Mouse (Mus musculus) embryonic facial prominence, embryonic 12.5 days (tissue): ENCODE data around the gene Arid1b. TPM values are rescaled to one million over a fixed set of nuclear protein-coding genes. Genes with fewer than 3 reads are reported as not detected.

ENCODE experiments used
- ATAC-seq: fragments of 200-750 bp; cut with Nextera tagmentation; 2 replicates; pipeline ENCODE4 v1.8.0; 2017; ENCODE audit not compliant: insufficient number of reproducible peaks, insufficient read depth, low FRiP score, low TSS enrichment
- H3K27ac ChIP-seq: fragments of 300-500 bp; sonication (generic); 2 replicates; pipeline ENCODE4 v1.5.1; 2016; ENCODE audit warnings: mild to moderate bottlenecking
- H3K27me3 ChIP-seq: fragments of 300-500 bp; sonication (generic); 2 replicates; pipeline ENCODE4 v1.6.1; 2016; ENCODE audit warnings: mild to moderate bottlenecking, moderate library complexity
- H3K36me3 ChIP-seq: fragments of 300-500 bp; sonication (generic); 2 replicates; pipeline ENCODE4 v1.6.1; 2016; ENCODE audit warnings: mild to moderate bottlenecking
- H3K4me1 ChIP-seq: fragments of 300-500 bp; sonication (generic); 2 replicates; pipeline ENCODE4 v1.6.1; 2016
- H3K4me2 ChIP-seq: fragments of 300-500 bp; sonication (generic); replicated peaks from 2 replicates; pipeline ENCODE4 v1.6.1; 2016; ENCODE audit warnings: mild to moderate bottlenecking, moderate library complexity
- H3K4me3 ChIP-seq: fragments of 300-500 bp; sonication (generic); 2 replicates; pipeline ENCODE4 v1.5.1; 2016; ENCODE audit warnings: mild to moderate bottlenecking
- H3K9ac ChIP-seq: fragments of 300-500 bp; sonication (generic); 2 replicates; pipeline ENCODE4 v1.6.1; 2016; ENCODE audit warnings: mild to moderate bottlenecking, moderate library complexity
- H3K9me3 ChIP-seq: fragments of 300-500 bp; sonication (generic); 2 replicates; pipeline ENCODE4 v1.6.1; 2016; ENCODE audit warnings: mild to moderate bottlenecking, moderate library complexity
- WGBS: fragments of 180-500 bp; shearing (Covaris S2); methylation state at CpG from one replicate; pipeline ENCODE4 v1.1.7; 2016; 5-methylcytosine and 5-hydroxymethylcytosine counted together
- polyA plus RNA-seq: library from polyadenylated mRNA; unstranded; fragments of >200 nt; fragmentation: Nextera tagmentation; extraction: Ambion mirVana; gene quantifications from 2 replicates; pipeline ENCODE4 v1.2.1, GENCODE M21; 2016

Arid1b gene
- polyA plus RNA-seq, 1 experiment from 2014 or later: 18.5 TPM

DNA sequence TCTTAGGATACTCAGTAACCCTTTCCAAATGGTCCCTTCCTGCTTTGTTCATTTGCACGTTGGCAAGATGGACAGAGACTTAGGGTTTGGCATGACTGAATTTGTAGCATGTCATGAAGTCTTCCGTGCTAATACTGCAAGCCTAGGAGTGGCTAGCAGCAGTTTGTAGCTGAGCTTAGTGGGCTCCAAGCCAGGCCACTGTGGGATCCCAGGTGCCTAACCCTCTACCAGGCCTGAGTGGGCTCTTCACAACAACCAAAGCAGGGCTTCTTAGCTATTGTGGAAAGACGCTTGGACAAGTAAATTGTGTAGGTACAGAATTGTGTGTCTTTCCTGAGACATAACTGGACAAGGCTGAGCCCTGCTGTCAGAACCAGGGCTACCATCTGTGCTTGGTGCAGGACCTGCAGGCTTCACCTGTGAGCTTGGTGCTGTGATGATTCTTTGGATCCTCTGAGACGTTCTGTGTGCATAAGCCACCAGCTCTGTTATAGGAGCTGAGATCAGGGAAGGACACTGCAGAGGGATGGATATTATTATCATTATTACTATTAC lies 286.4 kb downstream of the Arid1b start:
- Histone ChIP-seq H3K36me3 (peaks cover 16% of the 10 kb centered on the region; the same call in 1 of the 2 replicates), H3K9ac (no peak overlapping the region), H3K4me1 (peaks cover under 1% of the 10 kb centered on the region; the same call in 1 of the 2 replicates), H3K27me3 (no peaks in the 10 kb centered on the region), H3K4me3 (no peak overlapping the region), H3K9me3 (no peaks in the 10 kb centered on the region), H3K4me2 (no peak overlapping the region), H3K27ac (no peak overlapping the region)
- WGBS: 85% methylated on average over 4 of the region's 4 CpGs
- no peak for ATAC-seq

DNA sequence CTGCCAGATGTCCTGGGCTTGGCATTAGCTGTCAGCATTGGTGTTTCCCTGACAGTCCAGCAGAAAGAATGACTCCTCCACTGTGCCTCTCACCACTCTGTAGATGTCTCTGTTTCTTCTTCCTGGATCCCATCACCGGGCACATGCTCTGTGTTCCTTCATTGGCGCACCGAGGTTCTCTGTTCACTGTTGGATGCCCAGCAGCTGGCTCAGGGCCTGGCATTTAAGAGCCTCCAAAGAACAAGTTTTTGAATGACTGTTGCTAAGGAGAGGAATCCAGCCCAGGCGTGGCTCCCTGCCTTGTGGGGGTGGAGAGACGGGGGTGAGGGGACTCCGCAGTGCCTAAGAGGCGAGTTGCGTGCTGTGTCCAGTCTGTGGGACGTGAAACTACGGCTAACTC lies 290.7 kb downstream of the Arid1b start:
- Histone ChIP-seq H3K4me2 (no peak overlapping the region), H3K9ac (no peak overlapping the region), H3K4me1 (peaks cover 18% of the 10 kb centered on the region), H3K27ac (no peak overlapping the region), H3K4me3 (no peak overlapping the region), H3K27me3 (no peaks in the 10 kb centered on the region), H3K9me3 (no peaks in the 10 kb centered on the region), H3K36me3 (peaks cover 12% of the 10 kb centered on the region)
- ATAC-seq: no peak
- 86% methylated on average over 10 of the region's 10 CpGs for WGBS

DNA sequence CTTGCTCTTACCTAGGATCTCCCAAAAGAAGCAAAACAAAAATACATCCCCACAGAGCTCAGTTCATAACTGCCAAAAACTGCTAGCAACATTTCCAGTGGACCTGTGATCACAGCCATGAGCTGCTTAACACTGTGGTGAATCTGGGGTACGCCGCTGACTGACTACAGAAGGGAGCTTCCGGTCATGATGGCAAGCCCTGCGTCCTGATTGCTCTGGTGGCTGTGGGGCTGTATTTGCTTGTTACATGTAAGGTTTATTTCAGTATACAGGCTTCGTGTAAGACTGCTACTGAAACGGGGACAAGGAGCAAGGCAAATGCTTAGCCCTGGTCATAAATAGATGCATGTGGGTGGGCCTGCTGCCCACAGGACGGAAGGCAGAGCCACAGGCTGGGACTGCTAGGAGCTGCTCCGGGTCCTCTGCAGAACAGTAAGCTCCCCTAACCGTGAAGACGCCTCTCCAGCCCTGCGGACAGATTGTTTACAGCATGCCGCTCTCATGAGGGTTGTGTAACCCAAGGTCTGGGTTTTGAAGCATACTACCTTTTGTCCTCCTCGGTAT lies 291.8 kb downstream of the Arid1b start:
- no peak overlapping the region for H3K4me2 ChIP-seq
- peaks cover 18% of the 10 kb centered on the region for H3K4me1 ChIP-seq
- H3K36me3 ChIP-seq: peaks cover 19% of the 10 kb centered on the region
- no peaks in the 10 kb centered on the region for H3K9me3 ChIP-seq
- 0 out of 2 replicates have a peak, but pooled peaks have one; percentile 28 for ATAC-seq
- H3K27ac ChIP-seq: no peak overlapping the region; the same call in 1 of the 2 replicates
- H3K4me3 ChIP-seq: no peak overlapping the region
- 74% methylated on average over 13 of the region's 13 CpGs for WGBS
- no peaks in the 10 kb centered on the region for H3K27me3 ChIP-seq
- no peak overlapping the region for H3K9ac ChIP-seq

DNA sequence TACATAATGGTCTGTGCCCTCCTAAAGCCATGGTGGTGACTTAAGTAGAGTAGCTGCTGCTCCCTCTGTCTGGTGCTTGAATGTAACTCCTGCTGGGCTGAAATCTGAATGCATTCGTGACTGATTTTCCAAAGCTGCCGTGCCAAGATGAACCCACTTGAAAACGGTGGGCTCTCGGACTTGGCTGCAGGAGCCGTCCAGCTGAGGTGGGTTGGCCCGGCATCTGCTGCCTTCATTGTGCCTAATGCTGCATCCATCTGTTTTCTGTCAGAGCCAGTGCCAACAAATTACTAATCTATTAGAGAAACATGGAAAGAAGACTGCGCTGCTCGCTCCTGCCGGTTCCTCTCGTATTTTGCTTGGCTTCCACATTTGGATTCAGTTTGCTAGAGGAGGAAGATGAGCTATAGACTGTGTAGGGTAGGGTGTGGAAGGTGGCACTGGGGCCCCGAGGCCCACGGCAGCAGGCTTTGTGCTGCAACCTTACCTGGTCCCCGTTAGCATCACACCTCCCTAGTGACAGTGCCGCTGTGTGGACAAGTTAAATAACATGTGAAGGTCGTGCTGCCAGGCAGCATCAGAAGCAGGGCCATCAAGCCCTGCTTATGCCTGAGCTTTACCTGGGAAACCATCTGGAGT lies 292.6 kb downstream of the Arid1b start:
- Histone ChIP-seq H3K9me3 (no peaks in the 10 kb centered on the region), H3K27ac (no peak overlapping the region), H3K36me3 (peaks cover 26% of the 10 kb centered on the region), H3K9ac (no peak overlapping the region), H3K27me3 (no peaks in the 10 kb centered on the region), H3K4me2 (no peak overlapping the region), H3K4me3 (no peak overlapping the region), H3K4me1 (peaks cover 18% of the 10 kb centered on the region)
- 63% methylated on average over 15 of the region's 15 CpGs for WGBS
- no peak for ATAC-seq

DNA sequence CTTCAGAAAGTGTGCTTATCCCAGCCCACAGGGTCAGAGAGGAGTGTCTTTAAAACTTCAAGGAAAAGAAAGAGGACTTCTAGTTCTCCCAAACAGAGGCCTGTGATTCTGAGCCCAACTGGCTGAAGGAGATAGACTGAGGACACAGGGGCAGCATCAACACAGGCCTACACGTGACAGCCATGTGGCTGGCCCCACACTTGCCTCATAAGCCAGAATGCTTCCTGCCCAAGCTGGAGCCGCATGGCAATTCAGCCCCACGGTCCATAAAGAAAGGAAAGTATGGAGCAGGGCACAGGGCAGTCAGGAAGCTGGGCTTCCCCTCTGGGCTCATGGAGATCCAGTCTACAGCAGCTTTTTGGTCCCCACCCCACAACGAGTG lies 293.1 kb downstream of the Arid1b start:
- ATAC-seq: no peak
- Histone ChIP-seq H3K27me3 (no peaks in the 10 kb centered on the region), H3K9me3 (no peaks in the 10 kb centered on the region), H3K27ac (peak overlapping the region; percentile 46; the same call in 1 of the 2 replicates), H3K4me3 (no peak overlapping the region), H3K4me2 (no peak overlapping the region), H3K9ac (no peak overlapping the region), H3K36me3 (peaks cover 23% of the 10 kb centered on the region), H3K4me1 (peaks cover 18% of the 10 kb centered on the region)
- 62% methylated on average over 4 of the region's 4 CpGs for WGBS

DNA sequence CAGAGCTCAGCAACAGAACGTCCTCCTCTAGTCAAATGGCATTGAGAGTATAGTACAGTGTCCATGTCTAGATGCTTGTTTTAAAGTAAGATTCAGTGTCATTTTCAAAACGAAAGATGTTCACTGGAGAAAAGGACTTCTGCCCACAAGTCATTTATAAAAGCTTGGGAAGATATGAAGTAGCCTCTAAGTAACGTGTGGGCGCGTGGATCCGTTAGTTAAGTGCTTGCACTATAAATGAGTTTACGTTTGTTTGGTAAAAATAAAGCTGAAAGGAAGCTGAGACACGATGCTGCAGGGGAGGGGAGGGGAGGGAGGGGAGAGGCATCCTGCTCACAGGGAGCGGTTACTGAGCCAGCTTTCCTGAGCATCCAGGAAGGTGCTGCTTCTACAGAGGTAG lies 293.5 kb downstream of the Arid1b start:
- no peak overlapping the region for H3K4me2 ChIP-seq
- no peak overlapping the region for H3K9ac ChIP-seq
- peak overlapping the region; percentile 46; the same call in 1 of the 2 replicates for H3K27ac ChIP-seq
- H3K4me1 ChIP-seq: peaks cover 18% of the 10 kb centered on the region
- no peak overlapping the region for H3K4me3 ChIP-seq
- 75% methylated on average over 9 of the region's 9 CpGs for WGBS
- no peaks in the 10 kb centered on the region for H3K9me3 ChIP-seq
- no peak for ATAC-seq
- H3K36me3 ChIP-seq: peaks cover 23% of the 10 kb centered on the region
- no peaks in the 10 kb centered on the region for H3K27me3 ChIP-seq

GRCm38 (mm10) chr17:5293653-5294584 lies 299.8 kb downstream of the Arid1b start:
- peaks cover 27% of the 10 kb centered on the region for H3K36me3 ChIP-seq
- no peak overlapping the region for H3K27ac ChIP-seq
- H3K9me3 ChIP-seq: no peaks in the 10 kb centered on the region
- no peaks in the 10 kb centered on the region for H3K27me3 ChIP-seq
- no peak overlapping the region for H3K4me2 ChIP-seq
- no peak overlapping the region for H3K9ac ChIP-seq
- 72% methylated on average over 9 of the region's 9 CpGs for WGBS
- no peak overlapping the region for H3K4me3 ChIP-seq
- ATAC-seq: no peak
- no peaks in the 10 kb centered on the region for H3K4me1 ChIP-seq

DNA sequence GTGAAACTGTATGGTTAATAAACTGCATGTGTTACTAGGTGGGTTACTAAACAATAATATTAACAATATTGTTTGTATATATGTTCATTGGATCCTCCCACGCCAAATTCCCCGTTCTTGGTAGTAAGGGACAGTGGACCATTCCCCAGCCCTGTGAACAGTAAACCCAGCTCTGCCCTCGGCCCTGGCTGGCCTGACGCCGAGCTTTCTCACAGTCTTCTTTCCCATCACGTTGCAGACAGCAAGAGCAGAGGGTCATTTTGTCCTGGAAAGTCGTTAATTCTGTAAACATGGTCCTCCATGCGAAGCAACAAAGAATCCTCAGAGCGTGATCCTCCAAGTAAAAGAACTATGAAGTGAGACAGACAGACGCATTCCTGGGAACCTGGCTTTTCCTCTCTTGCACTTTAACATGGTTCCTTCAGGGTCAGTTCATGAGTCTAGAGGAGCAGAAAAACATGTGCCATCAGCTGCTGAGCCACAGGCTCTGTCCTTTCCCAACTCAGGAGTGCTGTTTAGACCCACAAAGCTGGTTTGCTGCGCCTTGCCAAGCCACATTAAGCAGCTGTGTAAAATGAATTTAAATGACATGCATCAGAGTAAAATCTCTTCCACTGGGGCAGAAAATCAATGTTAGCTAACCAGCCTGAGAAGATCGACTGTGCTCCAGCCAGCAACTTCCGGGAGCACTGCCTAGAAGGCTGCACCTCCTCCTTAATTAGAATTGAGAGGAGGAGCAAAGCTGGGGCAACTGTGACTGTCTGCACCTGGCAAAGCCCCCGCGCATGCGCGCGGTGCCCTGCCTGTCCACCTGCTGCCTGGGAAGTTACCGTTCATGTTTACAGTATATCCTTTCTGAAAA lies 301.2 kb downstream of the Arid1b start:
- Histone ChIP-seq H3K27ac (no peak overlapping the region), H3K27me3 (no peaks in the 10 kb centered on the region), H3K9ac (no peak overlapping the region), H3K4me1 (no peaks in the 10 kb centered on the region), H3K36me3 (peaks cover 26% of the 10 kb centered on the region), H3K4me2 (no peak overlapping the region), H3K9me3 (no peaks in the 10 kb centered on the region), H3K4me3 (no peak overlapping the region)
- ATAC-seq: peak; percentile 36; the same call in 1 of the 2 replicates
- 78% methylated on average over 19 of the region's 19 CpGs for WGBS

DNA sequence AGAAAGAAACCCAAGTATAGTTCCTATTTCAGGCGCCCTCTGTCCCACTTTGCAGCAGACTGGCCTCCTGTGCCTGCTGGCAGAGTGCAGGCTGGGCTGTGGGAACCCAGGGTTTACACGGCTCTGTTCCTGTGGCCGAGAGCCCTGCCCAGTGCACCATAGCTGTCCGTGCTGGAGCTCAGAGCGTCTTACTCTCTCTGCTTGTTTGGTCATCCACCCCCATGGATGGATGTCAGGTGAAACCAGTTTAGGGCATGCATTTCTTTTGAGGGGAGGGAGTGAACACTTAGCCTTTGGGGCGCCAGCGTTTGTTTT lies 301.8 kb downstream of the Arid1b start:
- no peak overlapping the region for H3K4me2 ChIP-seq
- H3K36me3 ChIP-seq: peaks cover 20% of the 10 kb centered on the region
- H3K4me1 ChIP-seq: no peaks in the 10 kb centered on the region
- no peaks in the 10 kb centered on the region for H3K27me3 ChIP-seq
- WGBS: 84% methylated on average over 7 of the region's 7 CpGs
- no peak overlapping the region for H3K4me3 ChIP-seq
- ATAC-seq: no peak
- H3K9ac ChIP-seq: no peak overlapping the region
- no peak overlapping the region for H3K27ac ChIP-seq
- no peaks in the 10 kb centered on the region for H3K9me3 ChIP-seq

GRCm38 (mm10) chr17:5297491-5297890 lies 303.4 kb downstream of the Arid1b start:
- no peak overlapping the region for H3K4me3 ChIP-seq
- 92% methylated on average over 4 of the region's 4 CpGs for WGBS
- no peak for ATAC-seq

DNA sequence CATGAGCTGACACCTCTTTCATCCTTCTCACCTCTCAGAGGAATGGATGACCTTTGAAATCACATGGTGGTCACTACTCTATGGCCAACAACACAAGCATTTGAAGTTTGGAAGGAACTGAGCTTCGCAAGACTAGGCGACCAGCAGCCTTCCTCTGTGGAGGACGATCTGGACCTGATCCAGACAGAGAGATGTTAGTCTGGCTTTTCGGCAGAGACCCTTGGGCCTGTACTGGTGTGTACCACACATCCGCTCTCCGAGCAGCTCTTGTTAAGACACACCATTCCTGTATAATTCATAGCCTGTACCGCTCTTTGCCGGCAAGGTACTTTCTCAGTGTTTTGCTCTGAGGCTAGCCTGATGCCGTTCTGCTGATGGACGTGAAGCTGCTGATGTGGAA lies 303.9 kb downstream of the Arid1b start:
- Histone ChIP-seq H3K4me3 (no peak overlapping the region), H3K4me2 (no peak overlapping the region), H3K9ac (no peak overlapping the region), H3K36me3 (peaks cover 12% of the 10 kb centered on the region; the same call in 1 of the 2 replicates), H3K4me1 (no peaks in the 10 kb centered on the region), H3K27ac (no peak overlapping the region), H3K27me3 (no peaks in the 10 kb centered on the region), H3K9me3 (no peaks in the 10 kb centered on the region)
- WGBS: 91% methylated on average over 10 of the region's 10 CpGs
- no peak for ATAC-seq

More at GRCm38 (mm10) chr17:5297491-5297890, 303.4 kb downstream of the Arid1b start:
- Histone ChIP-seq H3K27ac (no peak overlapping the region), H3K9me3 (no peaks in the 10 kb centered on the region), H3K9ac (no peak overlapping the region), H3K36me3 (peaks cover 12% of the 10 kb centered on the region; the same call in 1 of the 2 replicates), H3K27me3 (no peaks in the 10 kb centered on the region), H3K4me2 (no peak overlapping the region), H3K4me1 (no peaks in the 10 kb centered on the region)
